Mouse (Mus musculus): ENCODE data around the gene Olfr704.
"Not testable (repeated sequence)": the region's sequence is repeated elsewhere in the genome, so short reads cannot be mapped to it uniquely, and the experiment has no call there.

- TF ChIP-seq CTCF, EP300 (IDR thresholded peaks at IDR 0.05; ENCODE audit: low read depth): not testable (repeated sequence)
Measured at GRCm38 (mm10) chr7:106901141-106901540, 38.2 kb downstream of the Olfr704 start, which contains the start of gene Olfr707.
